Mouse (Mus musculus): Measurements from ENCODE around the gene Pdcl3. TPM values are rescaled to one million over a fixed set of nuclear protein-coding genes. Genes with fewer than 3 reads are reported as not detected.
A peak's percentile ranks its signal among the peaks of the same experiment; 100 is the strongest.

The Pdcl3 gene
- total RNA-seq (2021) = 10 to 100 TPM; 32.2 to 40.8 TPM
- long read RNA-seq, experiment 1, transcript Pdcl3-201 (6 exons, 3,914 nt) = major isoform, 20 of 26 reads
- long read RNA-seq, experiment 1, partial matches to known transcripts = 0 of 26 reads
- long read RNA-seq, experiment 1, other reads (novel, unspliced or antisense) = 5 of 26 reads
- long read RNA-seq, experiment 2, transcript Pdcl3-201 (6 exons, 3,914 nt) = major isoform, 19 of 24 reads
- long read RNA-seq, experiment 2, partial matches to known transcripts = 2 of 24 reads
- long read RNA-seq, experiment 2, other reads (novel, unspliced or antisense) = 3 of 24 reads

GRCm38 (mm10) chr1:38985308-38985707 is at the start of gene Pdcl3:
TSS of gene Pdcl3 (plus strand) at chr1:38985608.
- TF ChIP-seq CTCF (IDR thresholded peaks at IDR 0.05) = no peak

GRCm38 (mm10) chr1:38936780-38937179 is 48.6 kb upstream of the Pdcl3 start:
- peak; percentile 58 for TF ChIP-seq CTCF (IDR thresholded peaks at IDR 0.05)
- Histone ChIP-seq H3K4me3 (no peak overlapping the region), H3K27ac (no peak overlapping the region)
- intact Hi-C loops (cut with DNase I) = no loop called here
- DNase-seq (ENCODE audit: extremely low spot score in 1 of 2, low spot score in 2 of 2) = peak; percentile 14 to 35

More at GRCm38 (mm10) chr1:38985308-38985707, at the start of gene Pdcl3:
- Histone ChIP-seq H3K4me3 (no peak within 1 kb of the TSS), H3K27ac (no peak within 1 kb of the TSS)
- DNase-seq (ENCODE audit: extremely low spot score in 1 of 2, low spot score in 2 of 2) = no peak
- intact Hi-C loops (cut with DNase I) = loop anchor here (5.0 kb wide), 1 partner anchor 88 kb away; the partner anchor contains the start of gene Chst10

DNA sequence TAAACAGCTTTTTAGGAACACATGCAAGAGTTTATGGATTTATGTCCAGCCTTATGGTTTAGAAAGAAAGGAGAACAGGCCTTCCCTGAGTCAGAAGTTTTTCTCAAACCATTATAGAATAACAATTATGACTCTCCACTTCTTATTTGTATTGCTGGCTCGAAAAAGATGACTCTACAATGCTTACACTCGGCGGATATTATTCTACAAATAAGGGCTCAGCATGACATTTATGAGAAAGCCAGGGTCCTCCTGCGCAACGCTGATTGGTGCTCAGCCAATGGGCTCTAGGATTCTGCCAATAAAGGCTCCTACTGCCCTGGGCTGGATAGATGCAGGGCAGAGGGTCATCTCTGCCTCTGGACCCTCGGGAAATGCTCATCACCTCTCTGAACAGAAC is 46.6 kb upstream of the Pdcl3 start, which contains the start of gene Nms:
Gene Nms (plus strand): TSS at position 301 of the 400 bp plus-strand sequence.
- Histone ChIP-seq H3K4me3 (no peak within 1 kb of the TSS), H3K27ac (no peak within 1 kb of the TSS)
- intact Hi-C loops (cut with DNase I) = no loop called here
- DNase-seq (ENCODE audit: extremely low spot score in 1 of 2, low spot score in 2 of 2) = no peak
- TF ChIP-seq CTCF (IDR thresholded peaks at IDR 0.05) = no peak

DNA sequence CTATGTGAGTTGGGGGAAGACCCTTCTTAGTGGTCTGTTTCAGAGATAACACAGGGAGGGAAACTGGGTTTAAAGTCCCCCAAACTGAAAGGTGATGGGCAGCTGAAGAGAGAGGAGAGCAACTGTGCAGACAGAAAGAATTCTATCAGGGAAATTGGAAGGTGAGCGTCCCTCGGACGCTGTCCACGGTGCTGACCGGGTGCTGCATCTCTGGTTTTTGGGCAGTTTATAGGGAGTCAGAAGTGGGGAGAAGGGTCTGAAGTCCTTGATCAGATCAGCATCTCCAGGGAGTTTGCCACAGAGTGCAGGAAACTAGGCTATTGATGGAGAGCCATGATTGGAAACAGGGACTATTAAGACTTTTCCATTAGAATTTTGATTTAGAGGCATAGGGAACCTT is 45.8 kb upstream of the Pdcl3 start:
- intact Hi-C loops (cut with DNase I) = no loop called here
- no peak for TF ChIP-seq CTCF (IDR thresholded peaks at IDR 0.05)
- Histone ChIP-seq H3K27ac (no peak overlapping the region), H3K4me3 (no peak overlapping the region)
- no peak for DNase-seq (ENCODE audit: extremely low spot score in 1 of 2, low spot score in 2 of 2)

DNA sequence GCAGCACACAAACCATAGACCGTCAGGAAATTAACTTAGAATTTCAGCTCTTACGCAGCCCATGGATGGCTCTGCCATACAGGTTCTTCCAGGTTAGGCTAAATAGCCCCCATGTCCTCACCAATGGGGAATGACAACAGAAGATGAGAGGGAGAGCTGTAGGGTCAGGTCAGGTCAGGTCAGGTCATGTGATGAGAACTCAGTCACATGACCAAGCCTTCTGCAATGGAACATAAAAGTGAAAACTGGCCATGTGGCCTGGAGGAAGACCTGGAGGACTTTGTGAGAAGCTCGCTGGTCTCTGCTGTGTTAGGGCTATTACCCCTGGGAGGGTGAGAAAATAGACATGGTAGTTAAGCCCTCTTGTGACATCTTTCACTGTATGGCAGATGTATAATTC is 29.0 kb upstream of the Pdcl3 start:
- no peak for TF ChIP-seq CTCF (IDR thresholded peaks at IDR 0.05)
- H3K27ac ChIP-seq = no peak overlapping the region
- DNase-seq (ENCODE audit: extremely low spot score in 1 of 2, low spot score in 2 of 2) = no peak
- H3K4me3 ChIP-seq = no peak overlapping the region
- intact Hi-C loops (cut with DNase I) = no loop called here

- no peak for TF ChIP-seq CTCF (IDR thresholded peaks at IDR 0.05)
- intact Hi-C loops (cut with DNase I) = no loop called here
- Histone ChIP-seq H3K4me3 (no peak overlapping the region), H3K27ac (no peak overlapping the region)
- DNase-seq (ENCODE audit: extremely low spot score in 1 of 2, low spot score in 2 of 2) = no peak
These were observed 16.3 kb upstream of the Pdcl3 start for GRCm38 (mm10) chr1:38969116-38969515.

- Histone ChIP-seq H3K27ac (no peak overlapping the region), H3K4me3 (no peak overlapping the region)
- no peak for TF ChIP-seq CTCF (IDR thresholded peaks at IDR 0.05)
- intact Hi-C loops (cut with DNase I) = loop anchor here (5.0 kb wide), 2 partner anchors 39 to 74 kb away; partner anchors contain the start of gene Chst10
- no peak for DNase-seq (ENCODE audit: extremely low spot score in 1 of 2, low spot score in 2 of 2)
These were observed 13.7 kb upstream of the Pdcl3 start for GRCm38 (mm10) chr1:38971712-38972111.

DNA sequence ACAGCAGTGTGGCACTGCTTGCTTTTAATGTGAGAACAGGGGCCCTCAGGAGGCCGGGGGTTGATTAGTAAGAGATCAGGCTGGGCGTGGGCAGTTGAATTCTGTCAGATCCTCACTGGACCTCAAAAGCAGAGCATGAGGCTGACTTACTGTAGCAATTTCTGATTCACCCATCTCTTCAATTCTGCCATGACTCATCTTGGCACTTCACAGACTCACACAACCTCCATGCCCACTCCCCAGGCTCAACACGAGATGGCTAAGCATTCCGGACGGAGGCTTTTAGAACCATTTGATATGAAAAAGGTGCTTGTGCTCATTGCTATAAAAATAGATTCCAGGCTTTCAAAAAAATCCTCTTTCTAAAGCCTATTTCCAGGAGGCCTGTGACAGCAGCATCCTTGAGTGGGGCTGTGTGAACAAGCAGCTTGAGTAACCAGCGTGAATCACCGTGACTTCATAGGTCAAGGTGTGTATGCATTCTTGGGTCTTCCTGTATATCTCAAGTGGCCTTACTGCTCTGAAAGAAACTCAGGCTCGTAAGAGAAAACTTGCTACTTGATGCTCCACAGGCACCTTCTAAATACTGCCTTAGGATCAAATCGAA is 12.3 kb upstream of the Pdcl3 start:
- intact Hi-C loops (cut with DNase I) = loop anchor here (5.0 kb wide), 2 partner anchors 41 to 76 kb away; partner anchors contain the start of gene Chst10
- Histone ChIP-seq H3K27ac (no peak overlapping the region), H3K4me3 (no peak overlapping the region)
- TF ChIP-seq CTCF (IDR thresholded peaks at IDR 0.05) = no peak
- DNase-seq (ENCODE audit: extremely low spot score in 1 of 2, low spot score in 2 of 2) = peak; percentile 16 to 33

DNA sequence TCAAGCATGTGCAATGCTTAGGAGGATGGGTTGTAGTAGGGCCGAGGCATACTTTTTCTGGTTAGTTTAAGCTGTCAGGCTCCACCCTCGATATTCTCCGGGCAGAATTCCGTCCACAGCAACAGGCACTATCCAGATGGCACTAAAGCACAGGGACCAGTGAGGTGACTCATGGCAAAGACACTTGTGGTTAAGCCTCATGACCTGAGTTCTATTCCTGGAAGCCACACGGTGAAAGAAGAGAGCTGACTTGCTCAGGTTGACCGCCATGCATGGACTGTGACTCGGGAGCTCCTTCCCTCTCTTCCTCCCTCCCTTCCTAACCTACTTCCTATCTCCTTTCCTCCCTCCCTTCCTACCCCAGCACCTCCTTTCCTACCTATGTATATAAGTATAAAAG is 5.5 kb upstream of the Pdcl3 start:
- DNase-seq (ENCODE audit: extremely low spot score in 1 of 2, low spot score in 2 of 2) = no peak
- TF ChIP-seq CTCF (IDR thresholded peaks at IDR 0.05) = no peak
- Histone ChIP-seq H3K4me3 (no peak overlapping the region), H3K27ac (no peak overlapping the region)
- intact Hi-C loops (cut with DNase I) = no loop called here

DNA sequence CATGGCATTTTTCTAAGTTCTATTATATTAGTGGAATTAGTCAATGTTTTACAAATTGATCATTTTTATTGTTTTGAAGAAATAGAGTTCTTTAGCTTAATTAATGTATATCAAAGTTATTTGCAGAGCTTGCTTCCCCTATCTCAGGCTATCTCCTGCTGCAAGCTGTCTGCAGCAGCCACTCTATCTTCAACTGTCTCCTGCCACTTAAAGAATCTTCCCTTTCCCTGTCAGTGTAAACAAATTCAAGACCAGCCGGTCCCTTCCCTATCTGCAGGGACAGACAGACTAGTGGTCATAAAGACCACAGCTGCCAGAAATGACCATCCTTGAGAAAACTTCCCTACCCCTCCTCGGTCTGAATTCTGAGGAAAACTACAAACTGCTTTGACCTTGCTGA is 1.5 kb upstream of the Pdcl3 start:
- intact Hi-C loops (cut with DNase I) = no loop called here
- H3K4me3 ChIP-seq = no peak overlapping the region
- TF ChIP-seq CTCF (IDR thresholded peaks at IDR 0.05) = no peak
- no peak for DNase-seq (ENCODE audit: extremely low spot score in 1 of 2, low spot score in 2 of 2)
- no peak overlapping the region for H3K27ac ChIP-seq

DNA sequence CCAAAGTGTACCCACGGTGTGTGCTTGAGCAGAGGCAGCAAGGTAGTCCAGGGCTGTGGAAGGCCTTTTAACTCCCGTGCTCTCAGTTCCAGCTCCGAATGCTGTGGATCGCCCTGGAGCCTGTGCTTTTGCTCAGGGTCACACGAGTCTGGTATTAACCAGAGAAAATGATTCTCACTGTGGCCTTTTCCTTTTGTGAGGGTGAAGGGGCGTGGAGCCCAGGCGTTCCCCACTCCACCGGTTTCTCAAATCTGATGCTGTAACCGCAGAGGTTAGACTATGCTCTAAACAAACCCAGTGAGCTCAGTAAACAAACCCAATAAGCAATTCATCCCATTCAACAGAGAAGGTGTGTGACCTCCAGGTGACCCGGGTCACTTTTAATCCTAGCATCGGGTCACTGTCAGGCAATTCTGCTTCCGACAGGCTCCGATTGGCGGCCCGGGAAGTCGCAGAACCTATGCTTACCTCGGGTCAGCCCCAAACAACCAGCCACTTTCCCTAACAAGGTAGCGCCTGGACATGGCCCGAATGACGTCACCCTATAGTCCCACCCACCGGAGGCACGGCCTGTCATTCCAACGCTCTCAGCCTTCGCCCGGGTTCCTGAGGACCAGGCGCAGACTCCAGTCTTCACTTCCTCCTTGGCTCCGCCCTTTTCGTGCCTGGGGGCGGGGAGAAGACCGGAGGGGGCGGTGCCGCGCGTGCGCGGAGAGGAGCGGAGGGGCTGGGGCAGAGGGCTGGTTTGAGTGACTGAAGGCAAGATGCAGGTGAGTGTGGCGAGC is 1.9 kb downstream of the Pdcl3 start:
- intact Hi-C loops (cut with DNase I) = loop anchor here (5.0 kb wide), 1 partner anchor 90 kb away; the partner anchor contains the start of gene Chst10
- DNase-seq (ENCODE audit: extremely low spot score in 1 of 2, low spot score in 2 of 2) = peak; percentile 95 to 96

DNA sequence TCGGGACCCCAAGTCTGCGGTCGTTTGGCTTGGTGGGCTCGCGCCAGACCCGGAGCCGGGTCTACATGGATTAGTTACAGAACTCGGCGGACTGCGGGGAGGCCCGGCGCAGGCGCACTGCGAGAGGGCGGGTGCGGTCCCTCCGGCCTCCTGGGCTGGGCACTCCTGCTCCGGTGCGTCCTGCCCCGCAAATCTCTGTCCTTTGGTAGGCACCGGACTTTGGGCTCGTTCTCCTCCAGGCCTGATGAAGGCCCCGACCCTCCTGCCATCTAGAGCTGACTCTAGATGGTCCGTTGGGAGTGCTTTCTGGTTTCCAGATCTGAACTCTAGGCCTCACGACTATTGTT is 2.4 kb downstream of the Pdcl3 start:
- no peak for DNase-seq (ENCODE audit: extremely low spot score in 1 of 2, low spot score in 2 of 2)

More for the DNA sequence above, 1.9 kb downstream of the Pdcl3 start:
- peak overlapping the region; percentile 88 for H3K4me3 ChIP-seq
- peak overlapping the region; percentile 97 for H3K27ac ChIP-seq
- no peak for TF ChIP-seq CTCF (IDR thresholded peaks at IDR 0.05)

More for the DNA sequence above, 2.4 kb downstream of the Pdcl3 start:
- H3K4me3 ChIP-seq = peak overlapping the region; percentile 88
- intact Hi-C loops (cut with DNase I) = loop anchor here (5.0 kb wide), 1 partner anchor 91 kb away; the partner anchor contains the start of gene Chst10
- TF ChIP-seq CTCF (IDR thresholded peaks at IDR 0.05) = no peak
- H3K27ac ChIP-seq = peak overlapping the region; percentile 97
